ENCODE assay signal across 17 mouse cellular contexts in genomic region chr3:51209503-51210314, GRCm38 (mm10). TPM values are rescaled to one million over a fixed set of nuclear protein-coding genes. Genes with fewer than 3 reads are reported as not detected.
DNase-seq lines count a peak whose midpoint lies in the region; ATAC-seq lines count a peak whose summit lies in the region.
"Had no signal": no experiment of that assay in that cellular context is flagged by ENCODE, and none has a peak within 500 bp of the region (broad histone marks: within the 10 kb centered on the region; RNA-seq: fewer than 3 reads in every experiment).

No protein-coding gene starts in this region.

- DNase-seq in lung, postnatal 10 days = no peak
- DNase-seq in ZHBTc4 (ENCODE audit: low read depth, low spot score) = peak; percentile 91
- no peak for DNase-seq in heart, postnatal 14 days
- DNase-seq in adrenal gland, adult 2 months = no peak
- DNase-seq in forebrain, embryonic 11.5 days (ENCODE audit: low spot score) = no peak
- DNase-seq: cerebellum, adult 11 months; embryo, embryonic 11 days; layer of hippocampus, postnatal 36 days; right cerebral cortex, postnatal 25 days had no signal

- 0 out of 2 replicates have a peak, but pooled peaks cover 3% of the 10 kb centered on the region for H3K4me1 ChIP-seq in lung, embryonic 16.5 days (replicated peaks; ENCODE audit: control insufficient read depth, insufficient read depth, low read length)
- no peaks in the 10 kb centered on the region; the same call in 1 of the 2 replicates for H3K4me1 ChIP-seq in liver, embryonic 15.5 days (replicated peaks)
- no peaks in the 10 kb centered on the region for H3K4me1 ChIP-seq in stomach, embryonic 16.5 days (ENCODE audit: control insufficient read depth, insufficient read depth, low read length)
- H3K4me1 ChIP-seq in forebrain, embryonic 11.5 days (replicated peaks; ENCODE audit: control insufficient read depth, insufficient read depth, low read length) = no peaks in the 10 kb centered on the region
- H3K4me1 ChIP-seq: hindbrain, embryonic 13.5 days; stomach, embryonic 15.5 days had no signal

- no peak overlapping the region for H3K9ac ChIP-seq in lung, embryonic 16.5 days (ENCODE audit: low read length)
- no peak overlapping the region for H3K9ac ChIP-seq in liver, embryonic 15.5 days
- H3K9ac ChIP-seq in stomach, embryonic 16.5 days (ENCODE audit: low read length) = no peak overlapping the region
- no peak overlapping the region for H3K9ac ChIP-seq in forebrain, embryonic 11.5 days (ENCODE audit: low read length)
- H3K9ac ChIP-seq: hindbrain, embryonic 13.5 days; neural tube, embryonic 15.5 days; stomach, embryonic 15.5 days had no signal

- H3K4me3 ChIP-seq in lung, embryonic 16.5 days (ENCODE audit: low read length) = no peak overlapping the region
- no peak overlapping the region for H3K4me3 ChIP-seq in liver, embryonic 15.5 days (replicated peaks)
- no peak overlapping the region for H3K4me3 ChIP-seq in stomach, embryonic 16.5 days (replicated peaks; ENCODE audit: low read length)
- H3K4me3 ChIP-seq in forebrain, embryonic 11.5 days (ENCODE audit: low read depth, low read length) = no peak overlapping the region
- H3K4me3 ChIP-seq: heart, embryonic 10.5 days; hindbrain, embryonic 13.5 days; neural tube, embryonic 15.5 days; stomach, embryonic 15.5 days had no signal

- intact Hi-C loops in heart, postnatal 14 days (cut with DNase I) = no loop called here

- no peaks in the 10 kb centered on the region for H3K36me3 ChIP-seq in lung, embryonic 16.5 days (ENCODE audit: control insufficient read depth, insufficient read depth, low read length)
- no peaks in the 10 kb centered on the region for H3K36me3 ChIP-seq in liver, embryonic 15.5 days (replicated peaks)
- no peaks in the 10 kb centered on the region for H3K36me3 ChIP-seq in stomach, embryonic 16.5 days (ENCODE audit: control insufficient read depth, insufficient read depth, low read length)
- H3K36me3 ChIP-seq in forebrain, embryonic 11.5 days (ENCODE audit: control insufficient read depth, insufficient read depth, low read length) = no peaks in the 10 kb centered on the region
- H3K36me3 ChIP-seq: heart, embryonic 10.5 days; hindbrain, embryonic 13.5 days; neural tube, embryonic 15.5 days; stomach, embryonic 15.5 days had no signal

- WGBS in lung, embryonic 16.5 days = 81% methylated on average over 7 of the region's 7 CpGs
- 61% methylated on average over 7 of the region's 7 CpGs for WGBS in liver, embryonic 15.5 days (ENCODE audit: insufficient replicate concordance)
- 72% methylated on average over 7 of the region's 7 CpGs for WGBS in stomach, embryonic 16.5 days
- 86% methylated on average over 7 of the region's 7 CpGs for WGBS in forebrain, embryonic 11.5 days

- 0 out of 2 replicates have a peak, but pooled peaks cover under 1% of the 10 kb centered on the region for H3K9me3 ChIP-seq in lung, embryonic 16.5 days (ENCODE audit: control insufficient read depth, low read length)
- H3K9me3 ChIP-seq in liver, embryonic 15.5 days (replicated peaks) = no peaks in the 10 kb centered on the region
- no peaks in the 10 kb centered on the region for H3K9me3 ChIP-seq in stomach, embryonic 16.5 days (replicated peaks; ENCODE audit: control insufficient read depth, low read length)
- no peaks in the 10 kb centered on the region for H3K9me3 ChIP-seq in forebrain, embryonic 11.5 days (ENCODE audit: control insufficient read depth, low read length)
- H3K9me3 ChIP-seq: heart, embryonic 10.5 days; hindbrain, embryonic 13.5 days; neural tube, embryonic 15.5 days; stomach, embryonic 15.5 days had no signal

- H3K4me2 ChIP-seq in lung, embryonic 16.5 days (ENCODE audit: low read depth, low read length) = no peak overlapping the region
- H3K4me2 ChIP-seq in liver, embryonic 15.5 days = peak overlapping the region; percentile 13; the same call in 1 of the 2 replicates
- no peak overlapping the region for H3K4me2 ChIP-seq in stomach, embryonic 16.5 days (ENCODE audit: low read depth, low read length)
- no peak overlapping the region for H3K4me2 ChIP-seq in forebrain, embryonic 11.5 days (ENCODE audit: low read depth, low read length, severe bottlenecking)
- H3K4me2 ChIP-seq: hindbrain, embryonic 13.5 days; neural tube, embryonic 15.5 days; stomach, embryonic 15.5 days had no signal

- ATAC-seq in lung, embryonic 16.5 days (ENCODE audit: low read depth) = 0 out of 2 replicates have a peak, but pooled peaks have one; percentile 12
- ATAC-seq in liver, embryonic 15.5 days (ENCODE audit: insufficient read depth) = peak; percentile 56
- ATAC-seq in stomach, embryonic 16.5 days (ENCODE audit: insufficient read depth, low FRiP score) = peak; percentile 21; the same call in 1 of the 2 replicates
- ATAC-seq in forebrain, embryonic 11.5 days (replicated peaks; ENCODE audit: low FRiP score) = no peak
- ATAC-seq: midbrain, embryonic 16.5 days had no signal

- H3K27me3 ChIP-seq in lung, embryonic 16.5 days (ENCODE audit: control insufficient read depth, insufficient read depth, low read depth, low read length) = no peaks in the 10 kb centered on the region
- no peaks in the 10 kb centered on the region for H3K27me3 ChIP-seq in liver, embryonic 15.5 days
- no peaks in the 10 kb centered on the region for H3K27me3 ChIP-seq in stomach, embryonic 16.5 days (ENCODE audit: control insufficient read depth, insufficient read depth, low read length)
- H3K27me3 ChIP-seq in forebrain, embryonic 11.5 days (ENCODE audit: control insufficient read depth, insufficient read depth, low read length) = no peaks in the 10 kb centered on the region
- H3K27me3 ChIP-seq: hindbrain, embryonic 13.5 days; neural tube, embryonic 15.5 days; stomach, embryonic 15.5 days had no signal

- no peak overlapping the region for H3K27ac ChIP-seq in lung, embryonic 16.5 days (ENCODE audit: low read length)
- H3K27ac ChIP-seq in liver, embryonic 15.5 days (replicated peaks) = peak overlapping the region; percentile 67
- H3K27ac ChIP-seq in stomach, embryonic 16.5 days (ENCODE audit: low read length) = peak overlapping the region; percentile 17; the same call in 1 of the 2 replicates
- no peak overlapping the region for H3K27ac ChIP-seq in forebrain, embryonic 11.5 days (ENCODE audit: low read depth, low read length)
- H3K27ac ChIP-seq: heart, embryonic 10.5 days; hindbrain, embryonic 13.5 days; neural tube, embryonic 15.5 days; stomach, embryonic 15.5 days had no signal

RNA-seq across cellular contexts. Expression of gene Noct, which starts 14.5 kb away (rescaled TPM):
- 5.3 and 5.6 TPM in 2 replicates for polyA plus RNA-seq in lung, embryonic 16.5 days (2015; fragmentation: Nextera tagmentation; extraction: Ambion mirVana)
- 22.0 and 24.2 TPM in 2 replicates for polyA plus RNA-seq in liver, embryonic 15.5 days (2015; fragmentation: Nextera tagmentation; extraction: Ambion mirVana)
- 5.7 and 6.3 TPM in 2 replicates for polyA plus RNA-seq in stomach, embryonic 16.5 days (2015; fragmentation: Nextera tagmentation; extraction: Ambion mirVana)
- total RNA-seq in heart, postnatal 14 days (2021) = 10 to 100 TPM; 53.9 to 68.6 TPM
- total RNA-seq in adrenal gland, adult 2 months (2021) = 10 to 100 TPM; 37.4 to 45.0 TPM
- polyA plus RNA-seq in adrenal gland, adult 2 months (2012; rRNA removed) = 19.5 and 28.5 TPM in 2 replicates
- polyA plus RNA-seq in forebrain, embryonic 11.5 days (2014; fragmentation: Nextera tagmentation; extraction: Ambion mirVana) = 14.7 and 15.2 TPM in 2 replicates

Comparison
In these comparisons a context has a peak if more than half of its experiments do, and no peak if none do; other contexts are left out.
1. H3K27ac ChIP-seq: peak in liver, embryonic 15.5 days (single experiment) and stomach, embryonic 16.5 days (single experiment); none in lung, embryonic 16.5 days (single experiment) and forebrain, embryonic 11.5 days (single experiment).